Mouse (Mus musculus) layer of hippocampus, postnatal 36 days (tissue): Measurements from ENCODE around the gene Myo6. TPM values are rescaled to one million over a fixed set of nuclear protein-coding genes. Genes with fewer than 3 reads are reported as not detected.

ENCODE experiments used
- DNase-seq, 2 experiments: peaks; one replicate each; pipeline ENCODE4 v3.0.0; 2022
- total RNA-seq, 2 experiments: library from RNA; stranded (reverse); gene quantifications; 2 replicates each; pipeline ENCODE4 v1.2.3; 2021

Myo6 gene
- 10 to 100 TPM; 77.8 to 82.3 TPM for total RNA-seq

DNA sequence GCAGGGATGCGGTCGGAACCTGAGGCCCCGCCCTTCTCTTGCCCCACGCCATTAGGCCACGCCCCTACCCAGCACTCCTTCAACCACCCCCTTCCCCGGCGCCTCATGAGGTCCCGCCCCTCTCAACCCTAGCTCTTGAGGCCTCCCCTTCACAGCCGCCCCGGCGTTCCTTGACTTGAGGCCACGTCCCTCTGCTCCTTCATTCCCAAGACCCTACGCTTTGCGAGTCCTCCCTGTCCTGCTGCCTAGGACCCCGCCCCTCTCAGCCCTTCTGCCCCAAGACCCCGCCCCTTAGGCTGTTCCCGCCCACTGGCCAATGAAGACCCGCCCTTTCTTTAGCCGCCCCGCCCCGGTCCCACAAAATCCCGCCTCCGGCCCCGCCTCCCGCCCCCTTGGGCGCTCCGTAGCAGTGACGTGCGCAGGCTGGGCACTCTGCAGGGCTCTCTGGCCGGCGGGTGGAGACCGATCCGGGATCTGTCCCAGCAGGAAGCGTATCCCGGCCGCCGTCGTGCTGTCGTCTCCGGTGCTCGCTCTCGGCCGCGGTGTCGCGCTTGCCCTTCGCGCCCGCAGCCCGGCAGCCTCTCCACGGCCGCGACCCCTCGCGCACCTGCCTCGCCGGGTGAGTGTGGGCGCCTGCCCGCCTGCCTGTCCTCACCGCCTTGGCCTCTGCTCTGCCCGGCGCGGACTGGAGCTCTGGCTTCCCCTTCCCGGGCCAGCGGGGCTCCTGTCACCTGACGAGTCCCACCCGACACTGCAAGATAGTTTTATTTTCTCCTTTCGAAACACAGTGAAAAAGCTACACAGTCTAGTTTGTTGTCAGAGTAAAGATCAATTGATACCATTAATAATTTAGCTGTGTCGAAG is at the start of gene Myo6:
Gene Myo6, plus strand, starts transcription at position 421 of the 864 bp plus-strand sequence.
- peak; percentile 94 for DNase-seq

DNA sequence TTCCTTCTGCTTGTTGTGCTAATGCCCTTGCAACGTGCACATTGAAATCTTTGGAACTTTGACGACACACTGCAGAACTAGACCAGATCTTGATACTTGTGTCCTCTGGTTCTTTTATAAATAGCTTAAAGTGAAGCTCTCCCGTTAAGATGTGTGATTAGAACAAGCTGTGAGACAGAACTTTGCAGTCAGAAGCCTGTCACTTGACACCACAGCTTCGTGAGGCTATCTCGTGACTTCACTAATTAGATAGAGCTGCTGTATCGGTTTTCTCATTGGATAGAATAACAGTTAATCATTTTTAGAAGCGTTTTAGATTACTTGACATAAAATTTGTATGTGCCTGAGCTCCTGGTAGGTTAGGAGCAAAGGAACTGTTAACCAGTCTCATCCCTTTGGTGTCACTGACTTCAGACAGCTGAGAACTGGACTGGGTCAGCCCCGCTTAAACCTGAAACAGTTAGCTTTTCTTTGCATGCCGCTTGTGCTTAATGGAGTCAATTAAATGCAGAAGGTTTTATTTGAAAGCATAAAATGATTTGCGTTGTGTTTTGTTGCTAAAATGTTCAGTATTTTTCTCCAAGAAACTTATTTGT is 18.7 kb upstream of the Myo6 start:
- DNase-seq, result no peak

DNA sequence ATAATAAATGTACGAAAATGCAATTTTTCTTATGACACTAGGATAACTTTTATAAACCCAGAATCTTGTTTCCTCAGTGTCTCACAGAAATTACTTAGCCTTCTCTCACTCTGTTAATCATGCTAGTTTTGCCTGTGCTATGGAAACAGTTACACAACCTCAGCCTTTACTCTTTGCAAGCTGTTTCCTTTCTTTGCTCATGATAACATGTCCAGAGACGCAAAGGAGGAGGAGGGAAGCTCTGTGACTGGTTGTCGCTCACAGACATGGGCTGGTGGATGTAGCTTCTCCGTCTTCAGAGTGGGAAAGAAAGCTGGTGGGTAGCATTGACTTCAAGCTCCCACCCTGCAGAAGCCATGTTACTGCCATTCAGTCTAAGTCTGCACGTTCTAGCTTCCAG is 15.2 kb upstream of the Myo6 start:
- no peak for DNase-seq

DNA sequence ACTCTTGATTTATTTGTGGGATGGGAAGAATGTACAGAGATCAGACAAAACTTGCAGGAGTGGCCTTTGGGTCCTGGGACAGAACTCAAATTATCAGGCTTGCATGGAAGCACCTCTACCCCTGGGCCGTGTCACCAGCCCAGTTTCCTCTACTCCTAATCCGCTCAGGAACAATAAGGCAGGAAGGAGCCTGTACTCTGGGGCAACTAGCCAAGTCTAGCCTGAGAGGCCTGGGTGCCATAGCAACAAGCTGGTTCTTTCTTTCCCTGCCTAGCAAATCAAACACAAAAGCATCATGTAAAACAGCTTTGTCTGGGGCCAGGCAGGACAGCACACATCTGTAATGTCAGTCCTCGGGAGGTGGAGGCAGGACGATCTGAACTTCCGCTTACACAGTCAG is 9.6 kb upstream of the Myo6 start:
- DNase-seq, result peak; percentile 56 to 68

DNA sequence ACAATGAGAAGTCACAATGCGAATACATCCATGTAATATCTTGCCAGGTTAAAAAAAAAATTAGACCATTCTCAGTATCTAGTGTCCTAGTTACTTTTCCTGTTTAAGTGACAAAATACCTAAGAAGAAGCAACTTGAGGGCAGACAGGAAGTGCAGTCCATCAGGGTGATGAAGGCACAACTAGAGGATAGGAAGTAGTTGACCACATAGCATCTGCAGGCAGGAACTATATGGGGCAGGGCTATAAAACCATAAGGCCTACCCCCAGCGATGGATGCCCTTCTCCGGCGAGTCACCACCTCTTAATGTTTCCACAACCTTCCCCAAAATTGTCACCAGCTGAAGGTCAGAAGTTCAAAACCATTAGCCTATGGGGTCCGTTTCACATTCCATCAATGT is 8.1 kb upstream of the Myo6 start:
- no peak for DNase-seq

DNA sequence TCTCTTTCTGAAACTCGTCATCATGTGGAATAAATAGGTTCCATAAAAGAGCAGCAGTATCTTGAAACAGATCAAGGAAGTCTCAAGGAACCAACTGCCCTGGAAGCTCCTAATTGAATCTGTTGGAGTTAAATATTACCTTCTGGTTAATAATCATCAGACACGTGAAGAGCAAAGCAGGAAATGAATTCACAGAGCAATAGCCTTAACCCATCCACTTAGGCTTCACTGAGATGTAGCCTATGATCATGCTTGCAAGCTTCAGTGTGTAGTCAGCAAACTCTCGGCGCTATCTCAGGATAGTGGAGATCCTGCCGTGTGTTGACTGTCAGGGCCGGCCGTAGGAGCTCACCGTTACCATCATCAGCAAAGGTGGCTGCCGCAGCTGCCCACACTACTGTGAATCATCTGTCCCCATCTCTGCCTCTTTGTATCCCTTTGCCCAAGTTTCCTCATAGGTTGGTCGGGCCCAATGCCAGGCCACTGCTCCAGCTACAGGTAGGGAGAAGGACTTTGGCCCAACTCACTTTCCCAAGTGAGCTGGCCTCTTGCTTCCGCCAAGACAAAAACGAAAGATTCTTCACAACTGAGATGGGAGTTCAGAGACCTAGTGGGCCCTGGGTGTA is 6.9 kb upstream of the Myo6 start:
- DNase-seq, result no peak

DNA sequence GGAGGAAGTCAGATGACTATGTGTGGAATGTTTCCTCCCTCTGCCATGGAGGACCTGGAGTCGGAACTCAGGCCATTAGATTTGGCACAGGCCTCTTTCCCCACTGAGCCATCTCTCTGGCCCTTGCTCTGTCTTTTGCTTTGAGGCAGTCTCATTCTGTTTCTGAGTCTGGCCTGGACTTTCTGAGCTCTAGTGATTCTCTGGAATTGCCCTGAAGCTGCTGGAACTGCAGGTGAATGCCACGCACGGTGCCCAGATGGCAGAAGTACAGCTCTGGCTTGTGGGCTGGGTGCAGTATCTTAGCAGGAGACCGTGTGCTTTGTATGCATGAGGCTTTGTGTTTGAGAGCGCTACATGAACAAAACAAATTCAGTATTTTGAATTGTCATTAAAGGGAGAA is 5.9 kb upstream of the Myo6 start:
- DNase-seq, result no peak

DNA sequence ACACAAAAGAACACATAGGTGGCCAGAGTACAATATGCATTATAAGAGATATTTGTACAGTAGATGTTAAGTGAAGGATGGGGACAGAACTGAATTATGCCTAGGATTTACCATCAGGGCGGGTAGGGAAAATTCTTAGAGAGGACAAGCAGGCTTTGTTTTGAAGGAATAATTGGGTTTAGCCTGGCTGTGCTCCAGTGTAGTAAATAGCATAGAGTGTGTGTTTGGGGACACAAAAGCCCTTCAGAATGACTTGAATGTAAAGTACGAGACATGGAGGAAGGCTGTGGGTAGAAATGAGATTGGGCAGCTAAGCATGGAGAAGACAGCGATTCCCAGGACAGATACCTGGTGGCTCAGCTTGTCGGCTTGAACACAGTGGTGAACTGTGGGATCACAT is 3.4 kb upstream of the Myo6 start:
- DNase-seq, result no peak

DNA sequence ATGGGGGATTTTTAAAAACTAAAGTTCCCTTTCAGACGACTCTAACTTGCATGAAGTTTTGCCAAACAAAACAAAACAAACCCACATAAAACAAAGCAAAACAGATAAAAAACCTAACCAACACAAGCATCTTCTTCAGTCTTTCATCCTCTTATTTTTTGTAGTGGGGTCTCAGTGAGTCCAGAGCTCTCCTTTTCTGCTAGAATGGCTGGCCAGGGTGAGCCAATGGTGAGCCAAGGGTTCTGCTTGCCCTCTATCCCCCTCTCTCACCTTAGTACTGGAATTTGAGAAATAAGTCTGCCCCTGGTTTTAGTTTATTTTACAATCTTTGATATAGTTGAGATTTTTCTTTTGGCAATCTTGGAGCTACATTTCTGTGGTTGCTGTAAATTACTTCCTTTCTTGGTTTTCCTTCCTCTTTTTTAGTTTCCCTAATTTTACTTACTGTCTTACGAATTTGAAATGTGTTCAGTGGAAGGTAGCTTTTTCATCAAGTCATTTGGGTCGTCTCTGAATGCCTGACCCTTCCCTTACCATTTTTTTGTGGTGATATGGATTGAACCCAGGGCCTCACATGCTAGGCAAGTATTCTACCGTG is 1.6 kb upstream of the Myo6 start:
- no peak for DNase-seq

DNA sequence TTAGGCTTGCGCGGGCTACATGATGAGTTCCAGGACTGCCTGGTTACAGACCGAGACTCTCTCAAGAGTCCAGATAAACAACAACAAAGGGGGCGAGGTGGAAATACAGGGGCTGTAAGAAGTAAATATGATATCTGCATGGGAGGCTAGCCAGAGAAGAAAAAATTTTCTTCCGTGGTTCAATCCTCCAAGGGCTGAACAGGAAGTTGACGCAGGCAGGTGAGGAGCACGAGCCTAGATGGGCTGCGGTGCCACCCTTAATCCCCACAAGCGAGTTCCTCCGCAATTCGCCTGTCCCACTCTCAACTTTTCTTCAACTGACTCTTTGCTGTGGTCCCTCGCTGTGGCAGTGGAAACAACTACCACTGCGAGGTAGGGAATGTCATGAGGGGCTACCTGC is 640 bp upstream of the Myo6 start:
- no peak for DNase-seq

DNA sequence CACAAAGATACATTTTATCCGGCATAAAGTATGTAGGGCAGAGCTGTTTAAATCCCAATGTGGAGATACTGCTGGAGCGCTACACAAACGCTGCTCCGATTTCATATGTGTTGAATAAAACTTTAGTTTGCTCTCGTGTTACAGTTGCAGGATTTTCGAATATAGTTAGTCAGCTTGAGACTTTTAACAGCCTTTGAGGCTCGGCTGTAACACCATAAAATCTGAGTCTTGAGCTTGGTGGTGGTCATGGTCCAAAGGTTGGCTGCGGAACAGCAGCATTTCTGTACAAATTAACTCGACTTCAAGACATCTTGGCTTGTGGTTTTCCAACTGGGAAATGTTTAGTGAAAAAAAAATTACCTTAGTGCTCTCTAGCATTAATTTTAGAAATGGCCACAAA is 859 bp downstream of the Myo6 start:
- DNase-seq, result no peak

DNA sequence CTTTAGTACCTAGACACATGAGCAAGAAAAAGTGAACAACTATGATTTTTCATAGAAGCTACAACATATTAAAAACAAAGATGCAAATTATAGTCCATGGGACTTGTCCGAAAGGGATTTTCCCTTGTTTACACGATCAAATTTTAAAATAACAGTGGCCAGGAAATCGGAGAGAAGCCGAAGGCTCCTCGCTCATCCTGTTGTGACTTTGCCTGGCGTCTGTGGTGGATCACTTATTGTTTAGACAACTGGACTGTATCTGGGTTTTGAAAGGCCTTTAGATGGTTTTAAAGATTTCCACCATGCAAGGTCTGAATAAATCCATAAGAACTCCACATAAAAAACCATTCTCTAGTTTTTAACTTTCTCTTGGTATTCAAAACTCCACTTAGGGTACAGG is 1.6 kb downstream of the Myo6 start:
- DNase-seq, result no peak

DNA sequence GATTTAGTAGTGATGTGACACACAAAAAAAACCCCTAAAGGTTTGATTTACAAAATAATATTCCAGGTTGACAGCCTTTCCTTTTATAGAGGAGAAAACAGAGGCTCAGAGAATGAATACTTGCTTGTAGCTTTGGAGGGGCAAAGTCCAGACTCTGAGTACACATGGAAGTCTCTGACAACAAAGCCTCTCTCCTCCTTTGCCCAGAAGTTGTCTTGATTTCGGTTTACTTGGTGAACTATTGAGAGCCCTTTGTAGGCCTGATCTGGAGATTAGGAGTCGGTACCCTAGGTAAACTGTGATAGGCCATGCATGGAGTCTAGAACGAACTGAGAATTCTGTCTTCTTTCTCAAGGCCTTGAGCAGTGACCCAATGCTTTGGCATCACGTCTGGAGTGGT is 2.3 kb downstream of the Myo6 start:
- DNase-seq, result no peak

DNA sequence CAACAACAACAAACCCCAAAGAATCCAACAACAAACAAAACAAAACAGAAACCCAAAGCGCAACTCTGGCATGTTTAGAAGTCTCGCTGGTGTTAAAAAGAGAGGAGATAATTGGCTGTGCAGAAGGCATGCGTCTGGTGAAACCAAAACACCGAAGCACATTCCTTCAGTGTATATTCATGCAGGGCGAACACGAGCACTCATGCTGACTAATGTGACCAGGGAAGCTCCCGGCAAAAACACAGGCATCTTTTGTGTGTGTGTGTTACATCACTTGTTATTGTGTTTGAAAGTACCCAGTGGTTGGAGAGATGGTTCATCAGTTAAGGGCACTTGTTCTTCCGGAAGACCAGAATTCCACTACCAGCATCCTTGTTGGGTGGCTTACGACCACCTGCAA is 4.7 kb downstream of the Myo6 start:
- no peak for DNase-seq

DNA sequence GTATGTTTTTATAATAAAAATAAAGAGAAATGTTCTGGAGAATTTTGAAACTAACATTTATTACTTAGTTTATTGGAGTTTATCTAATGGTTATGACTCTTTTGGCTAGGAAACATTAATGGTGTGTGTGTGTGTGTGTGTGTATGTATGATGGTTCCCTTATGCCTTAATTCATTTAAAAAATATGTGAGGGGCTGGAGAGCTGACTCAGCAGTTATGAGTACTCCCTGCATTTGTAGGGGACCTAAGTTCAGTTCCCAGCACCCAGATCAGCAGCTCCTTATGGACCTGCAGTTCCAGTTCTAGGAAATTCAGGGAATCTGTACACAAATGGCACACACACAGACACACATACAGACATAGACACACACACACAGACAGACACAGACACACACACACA is 6.4 kb downstream of the Myo6 start:
- DNase-seq, result no peak

DNA sequence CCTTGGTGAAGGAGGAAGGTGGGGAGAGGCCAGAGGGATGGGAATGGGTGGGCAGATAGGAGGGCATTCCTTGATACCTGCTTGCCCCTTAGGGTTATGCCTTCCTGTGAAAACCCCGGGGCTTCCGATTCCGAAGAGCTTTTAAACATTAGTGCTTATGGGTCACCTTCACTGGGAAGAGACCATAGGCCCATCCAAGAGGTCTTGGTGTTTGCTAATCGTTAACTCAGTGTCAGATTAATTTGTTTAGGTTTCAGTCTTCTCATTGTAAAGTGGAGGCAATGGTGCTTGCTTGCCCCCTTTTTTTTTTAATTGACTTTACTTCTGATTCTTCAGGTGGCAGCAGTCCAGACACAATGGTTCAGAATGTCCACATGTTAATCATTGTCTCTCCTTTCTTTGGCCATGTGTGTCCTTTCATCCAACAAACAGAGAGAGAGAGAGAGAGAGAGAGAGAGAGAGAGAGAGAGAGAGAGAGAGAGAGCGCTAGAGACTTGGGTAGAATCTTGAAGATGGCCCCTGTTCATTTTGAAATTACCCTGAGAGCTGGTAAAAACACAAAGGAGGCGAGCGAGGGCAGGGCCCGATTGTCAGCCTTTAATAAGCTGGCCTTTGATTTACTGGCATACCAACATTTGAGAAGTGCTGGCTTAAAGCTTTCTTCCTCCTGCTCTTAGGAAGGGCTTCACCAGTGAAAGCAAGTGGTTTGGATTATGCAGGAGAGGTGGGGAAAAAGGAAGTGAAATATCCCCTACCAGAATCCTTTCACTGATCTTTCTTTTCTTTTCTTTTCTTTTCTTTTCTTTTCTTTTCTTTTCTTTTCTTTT is 7.8 kb downstream of the Myo6 start:
- no peak for DNase-seq

DNA sequence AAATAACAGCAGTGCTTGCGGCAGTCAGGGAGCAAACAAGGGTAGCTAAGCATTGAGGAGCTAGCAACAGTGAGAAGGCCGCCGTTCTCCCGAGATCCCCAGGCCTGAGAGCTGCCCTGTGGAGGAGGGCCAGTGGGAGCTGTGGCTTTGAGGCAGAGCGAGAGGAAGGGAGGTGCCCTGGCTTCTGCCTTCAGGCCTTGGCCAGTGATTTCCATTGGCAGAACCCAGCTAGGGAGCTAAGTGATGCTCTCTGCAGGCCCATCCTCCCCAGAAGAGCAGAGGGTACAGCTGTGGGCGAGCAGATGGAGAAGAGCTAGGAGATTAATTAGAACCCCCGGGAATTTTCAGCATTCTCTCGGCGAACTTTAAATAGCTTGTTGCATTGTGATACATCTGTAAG is 8.8 kb downstream of the Myo6 start:
- DNase-seq, result peak; percentile 40 to 46

DNA sequence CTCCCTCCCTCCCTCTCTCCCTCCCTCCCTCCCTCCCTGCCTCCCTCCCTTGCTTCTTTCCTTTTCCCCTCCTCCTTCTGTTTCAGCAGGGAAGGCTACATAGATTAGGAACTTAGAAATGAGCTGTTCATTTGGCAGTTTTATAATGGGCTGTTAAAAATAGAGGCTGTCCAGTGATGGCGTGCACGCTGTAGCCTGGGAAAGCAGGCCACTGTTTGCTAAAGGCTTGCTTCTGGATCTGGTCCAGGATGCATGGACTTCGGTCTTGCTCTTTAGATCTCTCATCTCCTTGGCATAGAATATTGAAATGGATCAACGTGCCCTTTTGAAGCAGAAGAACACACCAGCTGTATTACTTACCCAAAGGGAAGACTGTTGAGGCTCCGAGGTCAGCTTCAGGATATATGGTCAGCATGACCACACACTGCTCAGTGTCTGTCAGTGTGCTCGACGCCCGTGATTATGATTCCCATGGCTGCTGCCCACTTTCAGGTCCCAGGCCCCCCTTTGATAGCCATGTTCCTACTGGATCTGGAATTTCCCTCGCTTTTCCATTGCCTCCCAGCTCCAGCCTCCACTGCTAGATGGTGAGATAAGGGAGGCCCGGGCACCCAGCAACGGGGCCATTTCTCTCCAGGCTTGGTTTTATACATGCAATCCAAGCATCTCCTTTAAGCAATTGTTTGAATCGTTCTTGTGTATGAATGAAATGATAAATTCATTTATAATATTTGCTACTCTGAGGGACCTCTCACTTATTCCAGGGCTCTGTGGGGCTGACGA is 12.1 kb downstream of the Myo6 start:
- DNase-seq, result no peak

DNA sequence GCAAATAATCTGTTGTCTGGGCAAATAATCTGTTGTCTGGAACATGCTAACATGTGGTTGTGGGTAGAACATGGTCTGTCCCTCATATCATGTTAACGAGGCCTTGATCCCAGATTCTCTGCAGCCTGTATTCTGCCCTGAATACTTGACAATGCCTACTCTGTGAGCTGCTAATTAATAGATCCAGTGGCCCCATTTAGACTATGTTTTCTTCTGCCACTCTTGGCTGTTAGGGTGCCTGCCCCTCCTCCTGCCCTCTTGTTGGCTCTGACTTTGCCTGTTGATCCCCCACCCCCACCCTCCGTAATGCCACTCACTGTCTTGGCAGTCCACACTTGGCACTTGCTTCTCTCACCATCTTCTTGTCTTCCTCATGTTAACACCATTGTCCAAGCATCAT is 13.8 kb downstream of the Myo6 start:
- no peak for DNase-seq

DNA sequence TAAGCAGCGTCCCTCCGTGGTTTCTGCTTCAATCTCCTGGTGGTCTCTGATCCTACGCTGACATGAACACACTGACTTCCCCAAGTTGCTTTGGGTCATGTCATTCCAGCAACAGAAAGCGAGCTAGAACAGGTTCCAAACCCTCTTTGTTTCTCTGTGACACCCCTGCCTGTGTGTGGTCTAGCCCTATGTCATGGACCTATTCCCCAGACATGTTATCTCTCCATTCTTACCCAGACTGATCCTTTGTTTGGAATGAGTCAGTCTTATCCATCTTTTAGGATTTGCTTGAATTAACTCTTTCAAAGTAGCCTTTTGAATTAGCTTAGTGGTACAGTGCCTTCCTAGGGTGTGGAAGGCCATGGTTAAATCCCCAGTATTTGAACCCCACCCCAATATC is 14.9 kb downstream of the Myo6 start:
- DNase-seq, result no peak

DNA sequence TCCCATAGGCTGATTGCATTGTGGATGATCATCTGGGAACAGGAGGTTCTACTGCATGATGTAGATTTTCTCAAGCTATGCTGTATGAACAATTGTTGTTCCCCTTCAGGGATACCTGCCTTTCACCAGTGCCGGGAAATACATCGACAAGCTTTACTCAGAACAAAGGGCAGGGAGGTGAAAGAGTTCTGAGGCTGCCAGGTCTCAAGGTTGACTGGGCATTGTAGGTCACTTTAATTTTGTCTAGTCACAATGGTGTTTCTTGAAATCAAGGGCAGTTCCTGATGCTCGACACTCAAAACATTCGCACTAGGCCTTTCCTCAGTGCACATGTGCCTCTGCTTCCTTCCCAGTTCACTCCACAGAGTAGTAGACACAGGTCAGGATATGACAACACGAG is 15.9 kb downstream of the Myo6 start:
- no peak for DNase-seq

DNA sequence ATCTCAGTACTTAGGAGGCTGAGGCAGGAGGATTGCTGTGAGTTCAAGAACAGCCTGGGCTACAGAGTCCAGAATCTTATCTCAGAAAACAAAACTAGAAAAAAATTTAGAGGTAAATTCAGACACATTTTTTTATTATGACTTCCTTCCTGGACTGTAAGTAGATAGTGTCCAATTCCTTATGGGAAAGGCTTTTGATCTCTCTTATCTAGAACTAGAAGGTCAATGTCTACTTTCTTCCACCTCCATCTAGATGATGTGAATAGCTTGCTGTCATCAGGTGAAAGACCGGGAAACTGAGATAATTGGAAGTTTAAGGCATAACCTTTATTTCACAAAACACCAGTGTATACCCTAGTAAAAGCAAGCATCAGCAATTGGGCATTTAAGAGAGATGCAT is 16.9 kb downstream of the Myo6 start:
- no peak for DNase-seq
